Mouse (Mus musculus) liver, embryonic 14.5 days (tissue): ENCODE measurements at regions not wholly inside any gene's neighbourhood (a gene's known extent, or its start where the extent isn't known, plus 50 kb on each side); places are given as distances from the start of the nearest gene placed in this dataset.

Source experiments
- CTCF ChIP-seq: IDR thresholded peaks from 2 replicates; pipeline ENCODE4 v1.5.1; 2016; ENCODE audit warnings: antibody characterized with exemption, low read depth, control low read depth
- EP300 ChIP-seq: IDR thresholded peaks from 2 replicates; pipeline ENCODE4 v1.6.1; 2016; ENCODE audit warnings: antibody characterized with exemption, low read depth

DNA sequence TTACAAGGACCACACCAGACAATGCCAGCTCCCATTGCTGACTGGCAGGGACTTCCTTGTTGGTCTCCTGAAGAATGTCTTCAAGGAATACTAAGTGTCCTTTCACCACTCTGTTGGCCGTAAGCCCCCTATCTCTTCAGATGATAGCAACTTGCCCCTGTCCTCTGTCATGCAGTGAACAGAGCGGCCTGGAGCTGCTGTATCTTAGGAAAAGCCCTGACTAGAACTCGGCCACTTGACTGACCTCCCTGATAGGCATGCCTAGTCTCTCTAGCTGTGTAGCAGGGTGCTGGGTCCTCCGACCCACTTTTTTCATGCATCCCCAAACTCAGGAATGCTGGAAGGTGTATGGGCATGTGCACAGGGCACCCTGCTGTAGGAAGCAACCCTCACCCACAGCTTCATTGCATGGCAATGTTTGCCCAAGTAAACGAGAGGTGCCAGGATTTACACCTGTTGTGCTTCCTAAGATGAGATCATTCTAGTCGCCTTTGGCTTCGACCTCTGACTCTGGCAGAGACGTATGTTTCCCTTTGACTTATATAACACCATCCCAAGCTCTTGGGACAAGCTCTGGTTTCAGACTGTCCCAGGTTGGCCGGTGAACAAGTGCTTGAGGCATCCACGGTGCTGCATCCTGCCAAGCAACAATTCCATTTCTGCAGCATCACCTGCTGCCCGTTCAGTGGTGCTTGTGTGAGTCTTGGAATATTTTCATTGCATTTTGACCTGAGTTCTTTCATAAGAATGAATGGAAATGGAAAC, 145.1 kb downstream of the Zfp36l1 start:
- TF ChIP-seq CTCF (no peak), EP300 (no peak)
